Mouse (Mus musculus): ENCODE measurements around the gene Dnpep.

The Dnpep gene

GRCm38 (mm10) chr1:75317241-75318201 is at the start of gene Dnpep:
TSS of gene Dnpep (minus strand) at chr1:75317990.
- peak; percentile 100 for DNase-seq (ENCODE audit: low read depth, low spot score)

- DNase-seq (ENCODE audit: low read depth, low spot score): no peak
Measured at GRCm38 (mm10) chr1:75365510-75366137, 47.8 kb upstream of the Dnpep start.

- no peak for DNase-seq (ENCODE audit: low read depth, low spot score)
Measured at GRCm38 (mm10) chr1:75363868-75364267, 46.1 kb upstream of the Dnpep start.

- no peak for DNase-seq (ENCODE audit: low read depth, low spot score)
Measured at GRCm38 (mm10) chr1:75361750-75362149, 44.0 kb upstream of the Dnpep start.

- no peak for DNase-seq (ENCODE audit: low read depth, low spot score)
Measured at GRCm38 (mm10) chr1:75361123-75361522, 43.3 kb upstream of the Dnpep start.

- no peak for DNase-seq (ENCODE audit: low read depth, low spot score)
Measured at GRCm38 (mm10) chr1:75360112-75361031, 42.6 kb upstream of the Dnpep start, which contains the start of gene Des. TSS of gene Des (plus strand) at chr1:75360329.

GRCm38 (mm10) chr1:75359346-75359745 is 41.6 kb upstream of the Dnpep start:
- DNase-seq (ENCODE audit: low read depth, low spot score): no peak

- no peak for DNase-seq (ENCODE audit: low read depth, low spot score)
Measured at GRCm38 (mm10) chr1:75358009-75358408, 40.2 kb upstream of the Dnpep start.

- no peak for DNase-seq (ENCODE audit: low read depth, low spot score)
Measured at GRCm38 (mm10) chr1:75357261-75357660, 39.5 kb upstream of the Dnpep start.

GRCm38 (mm10) chr1:75349275-75349674 is 31.5 kb upstream of the Dnpep start:
- DNase-seq (ENCODE audit: low read depth, low spot score): no peak

GRCm38 (mm10) chr1:75347279-75347678 is 29.5 kb upstream of the Dnpep start:
- DNase-seq (ENCODE audit: low read depth, low spot score): no peak

- DNase-seq (ENCODE audit: low read depth, low spot score): no peak
Measured at GRCm38 (mm10) chr1:75345036-75345935, 27.5 kb upstream of the Dnpep start.

GRCm38 (mm10) chr1:75344291-75345035 is 26.7 kb upstream of the Dnpep start:
- no peak for DNase-seq (ENCODE audit: low read depth, low spot score)

- peak; percentile 54 for DNase-seq (ENCODE audit: low read depth, low spot score)
Measured at GRCm38 (mm10) chr1:75342874-75343416, 25.2 kb upstream of the Dnpep start.

- no peak for DNase-seq (ENCODE audit: low read depth, low spot score)
Measured at GRCm38 (mm10) chr1:75340519-75340918, 22.7 kb upstream of the Dnpep start.

GRCm38 (mm10) chr1:75339337-75339736 is 21.5 kb upstream of the Dnpep start:
- no peak for DNase-seq (ENCODE audit: low read depth, low spot score)

GRCm38 (mm10) chr1:75338091-75338694 is 20.4 kb upstream of the Dnpep start:
- no peak for DNase-seq (ENCODE audit: low read depth, low spot score)

GRCm38 (mm10) chr1:75337097-75337496 is 19.3 kb upstream of the Dnpep start:
- DNase-seq (ENCODE audit: low read depth, low spot score): no peak

GRCm38 (mm10) chr1:75336461-75336860 is 18.7 kb upstream of the Dnpep start:
- no peak for DNase-seq (ENCODE audit: low read depth, low spot score)

Data from CD4-positive, CD25-positive, alpha-beta regulatory T cell, adult 2 months (primary cell).